ENCODE assay signal across 21 mouse cellular contexts in the genomic region with DNA sequence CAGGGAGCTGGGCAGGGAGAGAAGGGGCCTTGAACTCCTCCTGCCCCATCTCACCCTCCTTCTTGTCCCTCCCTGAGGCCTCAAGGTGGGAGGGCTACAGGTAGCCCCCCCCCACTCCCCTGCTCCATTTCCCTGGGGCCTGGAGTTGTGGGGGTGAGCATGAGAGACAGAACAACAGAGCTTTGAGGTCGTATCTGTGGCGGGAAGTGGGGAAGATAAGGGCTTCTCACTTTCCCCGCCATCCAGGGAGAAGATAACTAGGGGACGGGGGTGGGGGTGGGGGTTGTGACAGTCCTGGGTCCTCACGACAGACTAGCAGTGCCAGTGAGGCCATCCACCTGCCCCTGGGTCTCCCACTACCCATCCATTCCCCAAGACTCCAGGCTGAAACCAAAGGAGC. TPM values are rescaled to one million over a fixed set of nuclear protein-coding genes. Genes with fewer than 3 reads are reported as not detected.
DNase-seq lines count a peak whose midpoint lies in the region; ATAC-seq and TF ChIP-seq lines count a peak whose summit lies in the region.
"Had no signal": no experiment of that assay in that cellular context is flagged by ENCODE, and none has a peak within 500 bp of the region (broad histone marks: within the 10 kb centered on the region; RNA-seq: fewer than 3 reads in every experiment).

No protein-coding gene starts in this region.

- H3K9ac ChIP-seq in heart, embryonic 12.5 days = 0 out of 2 replicates have a peak overlapping the region, but pooled peaks have one; percentile 28
- no peak overlapping the region; the same call in 1 of the 2 replicates for H3K9ac ChIP-seq in liver, embryonic 11.5 days (ENCODE audit: low read depth, low read length)
- no peak overlapping the region for H3K9ac ChIP-seq in liver, postnatal 0 days (replicated peaks)
- no peak overlapping the region for H3K9ac ChIP-seq in liver, embryonic 13.5 days
- H3K9ac ChIP-seq: embryonic facial prominence, embryonic 12.5 days; forebrain, embryonic 12.5 days; forebrain, postnatal 0 days; hindbrain, embryonic 15.5 days had no signal

- DNase-seq in heart, adult 9 months (ENCODE audit: low spot score in 2 of 2) = no peak
- no peak for DNase-seq in liver, embryonic 11.5 days (ENCODE audit: low spot score)
- DNase-seq in liver, postnatal 0 days = no peak
- DNase-seq in thymus, postnatal 14 days = peak; percentile 37
- no peak for DNase-seq in thymus, postnatal 25 days
- DNase-seq in liver, embryonic 13.5 days = no peak
- DNase-seq in frontal cortex, postnatal 14 days (ENCODE audit: low spot score in 2 of 2) = no peak
- DNase-seq: adrenal gland, adult 8-10 months; adrenal gland, postnatal 36 days; cerebellum, adult 11 months; cerebellum, adult 8-10 months; cerebellum, postnatal 14 days; forebrain, postnatal 0 days; gastrocnemius, postnatal 36 days; heart, adult 18-20 months; heart, postnatal 14 days had no signal

- TF ChIP-seq EP300 in liver, postnatal 0 days (IDR thresholded peaks at IDR 0.05; ENCODE audit: low read depth) = no peak

- no peaks in the 10 kb centered on the region for H3K27me3 ChIP-seq in heart, embryonic 12.5 days (replicated peaks)
- H3K27me3 ChIP-seq in liver, embryonic 11.5 days (replicated peaks; ENCODE audit: control insufficient read depth, insufficient read depth, low read length) = no peaks in the 10 kb centered on the region
- H3K27me3 ChIP-seq in liver, postnatal 0 days (ENCODE audit: insufficient read depth, low read length) = no peaks in the 10 kb centered on the region
- peaks cover 5% of the 10 kb centered on the region; the same call in 1 of the 2 replicates for H3K27me3 ChIP-seq in liver, embryonic 13.5 days
- H3K27me3 ChIP-seq: embryonic facial prominence, embryonic 12.5 days; forebrain, embryonic 12.5 days; hindbrain, embryonic 15.5 days had no signal

- 0 out of 2 replicates have a peak overlapping the region, but pooled peaks have one; percentile 0 for H3K4me2 ChIP-seq in heart, embryonic 12.5 days
- H3K4me2 ChIP-seq in liver, embryonic 11.5 days = peak overlapping the region; percentile 40
- H3K4me2 ChIP-seq in liver, postnatal 0 days (ENCODE audit: low read depth, low read length) = no peak overlapping the region
- H3K4me2 ChIP-seq in liver, embryonic 13.5 days = no peak overlapping the region; the same call in 1 of the 2 replicates
- H3K4me2 ChIP-seq: embryonic facial prominence, embryonic 12.5 days; forebrain, embryonic 12.5 days; hindbrain, embryonic 15.5 days had no signal

- peaks cover 5% of the 10 kb centered on the region; the same call in 1 of the 2 replicates for H3K9me3 ChIP-seq in heart, embryonic 12.5 days (replicated peaks)
- H3K9me3 ChIP-seq in liver, embryonic 11.5 days (ENCODE audit: control insufficient read depth, low read length) = no peaks in the 10 kb centered on the region
- H3K9me3 ChIP-seq in liver, postnatal 0 days (ENCODE audit: low read length) = no peaks in the 10 kb centered on the region
- no peaks in the 10 kb centered on the region; the same call in 1 of the 2 replicates for H3K9me3 ChIP-seq in liver, embryonic 13.5 days (replicated peaks)
- H3K9me3 ChIP-seq: hindbrain, embryonic 15.5 days had no signal

- no peak for ATAC-seq in heart, embryonic 12.5 days (ENCODE audit: insufficient number of reproducible peaks, low FRiP score)
- no peak for ATAC-seq in liver, embryonic 11.5 days (replicated peaks; ENCODE audit: low FRiP score)
- ATAC-seq in liver, postnatal 0 days = no peak
- 0 out of 2 replicates have a peak, but pooled peaks have one; percentile 39 for ATAC-seq in liver, embryonic 13.5 days (ENCODE audit: low read depth)
- ATAC-seq: forebrain, postnatal 0 days; intestine, embryonic 16.5 days had no signal

- TF ChIP-seq CTCF in liver, postnatal 0 days (IDR thresholded peaks at IDR 0.05; ENCODE audit: low read depth) = no peak

- no peak overlapping the region for H3K27ac ChIP-seq in heart, embryonic 12.5 days (ENCODE audit: poor library complexity, severe bottlenecking)
- H3K27ac ChIP-seq in liver, embryonic 11.5 days (ENCODE audit: low read depth, low read length) = no peak overlapping the region
- H3K27ac ChIP-seq in liver, postnatal 0 days (ENCODE audit: low read depth) = no peak overlapping the region
- H3K27ac ChIP-seq in liver, embryonic 13.5 days = no peak overlapping the region
- H3K27ac ChIP-seq: embryonic facial prominence, embryonic 12.5 days; forebrain, embryonic 12.5 days; hindbrain, embryonic 15.5 days had no signal

- 0% methylated on average over 5 of the region's 5 CpGs for WGBS in heart, embryonic 12.5 days
- WGBS in liver, embryonic 11.5 days = 5% methylated on average over 5 of the region's 5 CpGs
- WGBS in liver, postnatal 0 days (ENCODE audit: insufficient replicate concordance) = 26% methylated on average over 5 of the region's 5 CpGs
- 0% methylated on average over 5 of the region's 5 CpGs for WGBS in liver, embryonic 13.5 days (ENCODE audit: insufficient replicate concordance)

- no peak overlapping the region for H3K4me3 ChIP-seq in heart, embryonic 12.5 days
- H3K4me3 ChIP-seq in liver, embryonic 11.5 days (ENCODE audit: low read depth, low read length) = no peak overlapping the region
- H3K4me3 ChIP-seq in liver, postnatal 0 days (ENCODE audit: low read depth, low read length) = no peak overlapping the region
- no peak overlapping the region for H3K4me3 ChIP-seq in liver, embryonic 13.5 days (replicated peaks)
- H3K4me3 ChIP-seq: embryonic facial prominence, embryonic 12.5 days; forebrain, embryonic 12.5 days; hindbrain, embryonic 15.5 days had no signal

- H3K4me1 ChIP-seq in heart, embryonic 12.5 days (replicated peaks) = peaks cover 35% of the 10 kb centered on the region
- peaks cover 15% of the 10 kb centered on the region for H3K4me1 ChIP-seq in liver, embryonic 11.5 days (replicated peaks; ENCODE audit: control insufficient read depth, insufficient read depth, low read length)
- H3K4me1 ChIP-seq in liver, postnatal 0 days (ENCODE audit: insufficient read depth) = peaks cover 4% of the 10 kb centered on the region; the same call in 1 of the 2 replicates
- peaks cover 28% of the 10 kb centered on the region for H3K4me1 ChIP-seq in liver, embryonic 13.5 days (replicated peaks)
- H3K4me1 ChIP-seq: embryonic facial prominence, embryonic 12.5 days; forebrain, embryonic 12.5 days; hindbrain, embryonic 15.5 days had no signal

- H3K36me3 ChIP-seq in heart, embryonic 12.5 days = no peaks in the 10 kb centered on the region
- no peaks in the 10 kb centered on the region for H3K36me3 ChIP-seq in liver, embryonic 11.5 days (ENCODE audit: control insufficient read depth, insufficient read depth, low read length)
- no peaks in the 10 kb centered on the region for H3K36me3 ChIP-seq in liver, postnatal 0 days (replicated peaks; ENCODE audit: insufficient read depth, low read length)
- no peaks in the 10 kb centered on the region for H3K36me3 ChIP-seq in liver, embryonic 13.5 days
- H3K36me3 ChIP-seq: embryonic facial prominence, embryonic 12.5 days; forebrain, embryonic 12.5 days; hindbrain, embryonic 15.5 days had no signal

RNA-seq across cellular contexts. Expression of gene Pdgfb, which starts 33.2 kb away (rescaled TPM):
- 1.7 and 2.3 TPM in 2 replicates for polyA plus RNA-seq in heart, embryonic 12.5 days (2016; fragmentation: Nextera tagmentation; extraction: Ambion mirVana)
- polyA plus RNA-seq in liver, embryonic 11.5 days (2014; fragmentation: Nextera tagmentation; extraction: Ambion mirVana) = 2.4 and 2.7 TPM in 2 replicates
- 0.77 and 0.85 TPM in 2 replicates for polyA plus RNA-seq in liver, postnatal 0 days (2015; fragmentation: Nextera tagmentation; extraction: Ambion mirVana)
- 0.63 and 0.76 TPM in 2 replicates for polyA plus RNA-seq in liver, embryonic 13.5 days (2015; fragmentation: Nextera tagmentation; extraction: Ambion mirVana)

RNA-seq across cellular contexts. Expression of gene Syngr1, which starts 43.2 kb away (rescaled TPM):
- polyA plus RNA-seq in heart, embryonic 12.5 days (2016; fragmentation: Nextera tagmentation; extraction: Ambion mirVana) = 17.2 and 19.0 TPM in 2 replicates
- 32.2 and 38.6 TPM in 2 replicates for polyA plus RNA-seq in liver, embryonic 11.5 days (2014; fragmentation: Nextera tagmentation; extraction: Ambion mirVana)
- 10.3 and 10.4 TPM in 2 replicates for polyA plus RNA-seq in liver, postnatal 0 days (2015; fragmentation: Nextera tagmentation; extraction: Ambion mirVana)
- 16.0 and 20.5 TPM in 2 replicates for polyA plus RNA-seq in liver, embryonic 13.5 days (2015; fragmentation: Nextera tagmentation; extraction: Ambion mirVana)

RNA-seq across cellular contexts. Expression of gene Rpl3, which starts 43.7 kb away (rescaled TPM):
- 601 and 631 TPM in 2 replicates for polyA plus RNA-seq in heart, embryonic 12.5 days (2016; fragmentation: Nextera tagmentation; extraction: Ambion mirVana)
- 1,449 and 1,469 TPM in 2 replicates for polyA plus RNA-seq in liver, embryonic 11.5 days (2014; fragmentation: Nextera tagmentation; extraction: Ambion mirVana)
- polyA plus RNA-seq in liver, postnatal 0 days (2015; fragmentation: Nextera tagmentation; extraction: Ambion mirVana) = 394 and 407 TPM in 2 replicates
- 807 and 835 TPM in 2 replicates for polyA plus RNA-seq in liver, embryonic 13.5 days (2015; fragmentation: Nextera tagmentation; extraction: Ambion mirVana)

Comparison
In these comparisons a context has a peak if more than half of its experiments do, and no peak if none do; other contexts are left out.
1. H3K4me2 ChIP-seq: peak in heart, embryonic 12.5 days (single experiment) and liver, embryonic 11.5 days (single experiment); none in liver, postnatal 0 days (single experiment) and liver, embryonic 13.5 days (single experiment).